Mouse (Mus musculus) embryonic stem cell, embryonic (primary cell): ENCODE data around the gene Gadd45b.

Experiments used
- CTCF ChIA-PET, 4 experiments: fragments of 300-600 bp in 2 of 4; fragments of 350-600 bp in 2 of 4; sonication (Branson Sonifier 250); formaldehyde crosslinking; loops; one replicate each; lab custom pipeline; 2022; ENCODE audit warnings: inconsistent platforms in 2 of 4; lab: Charles Lee
- POLR2A ChIA-PET, 4 experiments: fragments of 300-600 bp in 2 of 4; fragments of 350-600 bp in 2 of 4; sonication (Branson Sonifier 250); formaldehyde crosslinking; loops; one replicate each; lab custom pipeline; 2022; ENCODE audit warnings: antibody characterized with exemption in 4 of 4, inconsistent platforms in 1 of 4; lab: Charles Lee

Gadd45b gene

DNA sequence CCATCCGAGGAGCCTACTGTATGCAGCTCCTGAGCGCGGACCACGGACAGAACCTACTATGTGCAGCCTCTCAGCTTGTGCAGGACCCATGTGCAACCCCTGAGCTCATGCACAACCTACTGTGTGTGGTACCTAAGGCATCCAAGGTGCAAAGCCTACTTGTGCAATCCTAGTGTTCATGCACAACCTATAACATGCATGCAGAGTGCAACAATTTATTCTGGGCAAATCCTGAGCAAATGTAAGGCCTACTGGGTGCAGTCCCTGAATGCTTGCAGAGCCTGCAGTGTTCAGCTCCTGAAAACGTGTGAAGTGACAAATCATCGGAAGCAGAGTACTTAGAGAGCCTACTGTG, 6.9 kb downstream of the Gadd45b start:
- ChIA-PET CTCF (interaction anchor here (0.6 to 2.3 kb wide), 18 partner anchors 8 to 62 kb away, joined by 3 to 16 read pairs (median 4); partner anchors contain the start of gene Timm13 (in 1 of the 4)), POLR2A (interaction anchor here in 3 of 4 experiments (0.8 to 26.8 kb wide), 29 partner anchors 4 to 315 kb away, joined by 3 to 1108 read pairs (median 4); partner anchors contain the start of genes Gadd45b (in 2 of the 3), Csnk1g2 (in 1 of the 3), Eef2 (in 1 of the 3) and Lmnb2 (in 1 of the 3))

DNA sequence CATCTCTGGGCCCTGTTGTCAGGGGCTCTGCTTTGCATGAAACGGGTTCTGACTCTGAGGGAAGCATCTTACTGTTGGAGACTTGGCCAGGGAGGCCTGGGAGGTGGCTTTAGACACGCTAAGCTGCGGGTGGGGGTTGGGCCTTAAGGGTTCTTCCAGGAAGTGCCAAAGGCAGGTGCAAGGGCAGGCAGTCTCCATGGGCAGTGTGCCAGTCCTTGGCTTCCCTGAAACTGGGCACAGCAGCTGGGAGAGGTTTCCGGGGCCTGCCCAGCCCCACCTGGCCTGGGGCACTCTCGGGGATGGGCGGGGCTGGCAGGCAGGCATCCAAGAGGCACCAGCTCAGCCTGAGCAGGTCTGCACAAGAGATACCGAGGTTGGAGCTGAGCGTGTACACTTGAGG, 7.8 kb downstream of the Gadd45b start:
- ChIA-PET POLR2A (interaction anchor here (0.7 to 26.8 kb wide), 28 partner anchors 3 to 315 kb away, joined by 3 to 1108 read pairs (median 4); partner anchors contain the start of genes Gadd45b (in 4 of the 4), Amh (in 1 of the 4), Csnk1g2 (in 1 of the 4) and Eef2 (in 1 of the 4)), CTCF (interaction anchor here (0.6 to 2.3 kb wide), 10 partner anchors 8 to 53 kb away, joined by 3 to 16 read pairs (median 4); partner anchors contain the start of gene Gadd45b (in 2 of the 4))

DNA sequence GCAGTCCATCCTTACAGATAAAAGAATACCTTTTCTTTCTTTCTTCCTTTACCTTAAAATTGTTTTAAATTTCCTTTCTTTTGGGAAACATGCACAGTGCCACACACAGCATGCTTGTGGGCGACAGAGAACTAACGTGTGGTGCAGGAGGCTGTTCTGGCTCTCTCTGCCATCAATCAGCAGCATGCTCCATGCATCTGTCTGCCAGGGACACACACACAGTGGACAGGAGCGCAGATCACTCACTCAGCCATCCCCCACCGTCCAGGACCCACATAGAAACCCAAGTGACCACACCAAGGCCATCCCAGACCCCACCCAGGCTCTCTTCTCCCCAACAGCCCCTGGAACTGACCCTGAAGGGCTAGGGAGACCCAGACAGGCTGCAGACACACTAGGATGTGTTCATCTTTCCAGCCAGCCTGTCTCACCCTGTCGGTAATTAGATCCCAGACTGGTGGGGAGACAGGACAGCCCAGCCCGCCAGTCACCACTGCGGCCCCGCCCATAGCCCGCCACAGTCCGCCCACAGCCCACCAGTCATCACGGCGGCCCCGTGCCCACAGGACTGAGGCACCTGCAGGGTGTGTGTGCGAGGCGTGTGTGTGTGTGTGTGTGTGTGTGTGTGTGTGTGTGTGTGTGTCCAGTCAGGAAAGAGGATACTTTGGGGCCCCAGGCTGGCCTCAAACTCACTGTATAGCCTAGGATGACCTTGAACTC, 9.1 kb downstream of the Gadd45b start:
- ChIA-PET CTCF (interaction anchor here in 3 of 4 experiments (0.5 to 2.6 kb wide), 9 partner anchors 8 to 58 kb away, joined by 3 to 22 read pairs (median 7); partner anchors contain the start of gene Gadd45b (in 2 of the 3)), POLR2A (interaction anchor here in 3 of 4 experiments (0.7 to 26.8 kb wide), 26 partner anchors 8 to 462 kb away, joined by 3 to 1108 read pairs (median 7); partner anchors contain the start of genes Gadd45b (in 3 of the 3), Lmnb2 (in 2 of the 3), Ap3d1 (in 1 of the 3) and Slc39a3 (in 1 of the 3))

DNA sequence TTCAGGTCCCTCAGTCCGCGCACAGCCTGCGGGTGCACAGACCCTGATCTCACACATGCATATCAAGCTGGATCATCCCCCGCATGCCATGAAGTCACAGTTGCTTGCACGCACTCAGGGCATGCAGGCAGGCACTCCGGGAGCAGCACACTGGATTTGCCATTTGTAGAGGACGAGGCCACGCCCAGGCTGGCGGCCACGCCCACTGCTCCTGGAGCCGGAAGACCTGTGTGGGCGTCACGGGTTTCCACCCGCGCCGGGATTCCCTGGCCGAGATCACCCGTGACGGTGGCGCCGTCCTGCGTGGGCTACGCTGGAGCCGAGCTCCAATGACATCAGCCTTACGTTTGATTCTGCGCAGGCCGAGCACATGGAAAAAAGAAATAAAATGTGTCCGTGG, 9.8 kb downstream of the Gadd45b start:
- CTCF ChIA-PET: interaction anchor here (0.6 to 2.6 kb wide), 16 partner anchors 8 to 59 kb away, joined by 3 to 22 read pairs (median 5); partner anchors contain the start of genes Gadd45b (in 2 of the 4) and Timm13 (in 1 of the 4)
- POLR2A ChIA-PET: interaction anchor here (0.7 to 26.8 kb wide), 51 partner anchors 9 to 540 kb away, joined by 3 to 1108 read pairs (median 4); partner anchors contain the start of genes Gadd45b (in 4 of the 4), Ap3d1 (in 2 of the 4), Lmnb2 (in 2 of the 4) and Map2k2 (in 2 of the 4)

DNA sequence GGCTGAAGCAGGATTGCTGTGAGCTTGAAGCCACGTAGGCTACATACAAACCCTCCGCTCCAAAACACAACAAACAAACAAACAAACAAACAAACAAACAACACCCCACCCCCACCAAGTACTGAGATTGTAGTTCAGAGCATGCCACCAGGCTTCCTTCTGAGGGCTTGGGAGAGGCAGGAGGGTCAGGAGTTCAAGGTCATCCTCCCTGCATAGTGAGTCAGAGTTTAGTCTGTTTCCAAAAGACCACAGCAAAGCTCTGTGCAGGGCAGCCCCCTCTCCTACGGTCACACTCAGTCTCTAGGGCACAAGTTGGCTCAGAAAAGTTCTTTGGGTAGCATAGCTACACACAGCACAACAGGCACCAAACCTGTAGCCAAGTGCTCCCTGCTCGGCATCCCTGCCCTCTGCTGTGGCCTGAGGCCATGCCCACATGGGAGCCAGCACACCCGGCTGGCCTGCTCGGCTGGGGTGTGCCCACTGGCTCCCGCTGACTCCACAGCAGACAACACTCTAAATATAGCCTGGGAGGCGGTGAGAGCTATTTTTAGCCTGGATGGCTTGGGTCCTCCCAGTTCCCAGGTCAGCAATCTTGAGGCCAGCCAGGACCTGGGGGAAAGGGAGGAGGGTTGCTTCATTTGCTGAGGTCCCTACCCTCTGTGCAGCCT, 10.6 kb downstream of the Gadd45b start:
- POLR2A ChIA-PET: interaction anchor here (0.6 to 26.8 kb wide), 69 partner anchors 8 to 541 kb away, joined by 3 to 1108 read pairs (median 4); partner anchors contain the start of genes Gadd45b (in 4 of the 4), Map2k2 (in 3 of the 4), Ap3d1 (in 2 of the 4) and Lmnb2 (in 2 of the 4)
- CTCF ChIA-PET: interaction anchor here (0.5 to 2.6 kb wide), 19 partner anchors 9 to 352 kb away, joined by 3 to 22 read pairs (median 4); partner anchors contain the start of genes Gadd45b (in 2 of the 4), Sgta (in 1 of the 4) and Timm13 (in 1 of the 4)

DNA sequence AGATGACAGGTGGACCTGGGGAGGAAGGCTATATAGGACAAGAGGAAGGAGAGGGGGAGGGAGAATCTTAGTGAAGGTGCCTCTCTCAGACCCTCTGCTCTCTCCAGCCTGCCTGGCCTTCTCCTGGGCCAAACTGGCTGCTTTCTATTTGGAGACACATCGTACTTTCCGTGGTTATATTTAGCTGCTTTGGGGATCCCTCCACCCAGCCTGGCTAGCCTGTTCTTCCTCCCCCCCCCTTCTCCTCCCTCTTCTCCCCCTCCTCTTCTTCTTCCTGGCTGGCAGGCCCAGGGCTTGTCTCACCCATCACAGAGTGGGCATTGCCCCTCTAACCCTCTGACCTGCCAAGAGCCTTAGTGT, 11.1 kb downstream of the Gadd45b start:
- ChIA-PET POLR2A (interaction anchor here (0.6 to 26.8 kb wide), 46 partner anchors 9 to 524 kb away, joined by 3 to 1108 read pairs (median 5); partner anchors contain the start of genes Gadd45b (in 4 of the 4), Map2k2 (in 2 of the 4), Csnk1g2 (in 1 of the 4) and Lmnb2 (in 1 of the 4)), CTCF (interaction anchor here (0.6 to 2.6 kb wide), 15 partner anchors 9 to 141 kb away, joined by 3 to 22 read pairs (median 4); partner anchors contain the start of genes Gadd45b (in 2 of the 4) and Sgta (in 1 of the 4))

DNA sequence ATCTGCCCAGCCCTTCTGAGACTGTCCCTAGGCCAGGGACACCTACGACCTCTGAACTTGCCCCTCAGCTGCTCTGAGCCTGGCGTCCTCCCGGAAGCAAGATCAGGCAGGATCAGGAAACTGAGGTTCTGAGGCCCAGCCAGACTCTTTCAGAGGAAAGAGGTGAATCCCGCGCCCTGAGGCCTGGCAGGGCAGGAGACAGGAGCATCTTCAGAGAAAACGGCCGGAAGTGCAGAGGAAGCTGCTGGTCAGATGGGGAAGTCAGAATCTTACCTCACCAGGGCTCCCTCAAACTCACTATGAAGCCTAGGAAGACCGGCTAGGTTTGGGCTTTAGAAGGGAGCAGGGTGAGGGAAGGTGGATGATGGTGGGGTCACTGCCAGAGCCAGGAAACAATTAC, 13.0 kb downstream of the Gadd45b start:
- CTCF ChIA-PET: interaction anchor here (0.7 to 2.0 kb wide), 15 partner anchors 9 to 94 kb away, joined by 3 to 17 read pairs (median 4); partner anchors contain the start of gene Gadd45b (in 3 of the 4)
- POLR2A ChIA-PET: interaction anchor here in 3 of 4 experiments (0.6 to 26.8 kb wide), 21 partner anchors 11 to 543 kb away, joined by 3 to 1108 read pairs (median 4); partner anchors contain the start of genes Gadd45b (in 3 of the 3), Lmnb2 (in 1 of the 3) and Mbd3 (in 1 of the 3)

DNA sequence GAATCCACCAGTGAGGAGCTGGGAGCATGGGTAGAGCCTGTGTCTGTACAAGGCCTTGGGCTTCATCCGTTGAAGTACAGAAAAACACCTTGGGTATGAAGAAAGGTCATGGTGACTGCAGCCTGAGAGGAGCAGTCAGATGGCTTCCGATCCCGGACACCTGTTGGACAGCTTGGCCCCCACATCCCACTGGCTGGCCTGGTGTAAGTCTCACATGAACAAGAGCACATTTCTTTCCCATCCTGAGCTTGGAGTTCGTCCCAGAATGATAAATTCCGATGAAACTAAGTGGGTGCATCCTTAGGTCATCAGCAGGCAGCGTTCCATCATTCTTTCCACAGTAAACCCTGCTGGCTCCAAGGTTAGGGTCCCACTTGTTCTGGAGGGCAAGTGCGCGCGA, 13.8 kb downstream of the Gadd45b start:
- ChIA-PET POLR2A (interaction anchor here in 3 of 4 experiments (0.7 to 26.8 kb wide), 24 partner anchors 12 to 544 kb away, joined by 3 to 1108 read pairs (median 4); partner anchors contain the start of genes Gadd45b (in 3 of the 3), Lmnb2 (in 1 of the 3) and Mbd3 (in 1 of the 3)), CTCF (interaction anchor here (0.9 to 2.0 kb wide), 14 partner anchors 10 to 93 kb away, joined by 3 to 17 read pairs (median 4); partner anchors contain the start of gene Gadd45b (in 3 of the 4))

DNA sequence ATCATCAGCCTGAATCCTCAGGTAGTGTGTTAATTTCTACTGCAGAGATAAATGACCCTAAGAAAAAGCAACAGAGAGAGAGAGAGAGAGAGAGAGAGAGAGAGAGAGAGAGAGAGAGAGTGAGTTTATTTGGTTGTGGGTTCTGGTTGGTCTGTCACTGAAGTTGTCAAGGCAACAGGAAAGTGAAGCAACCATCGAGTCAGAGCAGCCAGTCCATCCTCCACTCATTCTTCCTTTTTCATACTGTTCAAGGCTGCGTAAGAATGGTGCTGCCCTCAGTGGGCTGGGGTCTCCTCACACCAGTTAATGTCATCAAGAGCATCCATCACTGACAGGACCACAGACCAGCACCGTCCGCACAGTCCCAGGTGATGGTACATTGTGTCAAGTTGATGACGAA, 14.4 kb downstream of the Gadd45b start:
- CTCF ChIA-PET: interaction anchor here in 3 of 4 experiments (0.6 to 2.0 kb wide), 8 partner anchors 12 to 93 kb away, joined by 3 to 17 read pairs (median 6); partner anchors contain the start of gene Gadd45b (in 1 of the 3)
- POLR2A ChIA-PET: interaction anchor here in 3 of 4 experiments (0.7 to 26.8 kb wide), 9 partner anchors 13 to 247 kb away, joined by 3 to 1108 read pairs (median 36); partner anchors contain the start of genes Gadd45b (in 3 of the 3) and Lmnb2 (in 1 of the 3)

DNA sequence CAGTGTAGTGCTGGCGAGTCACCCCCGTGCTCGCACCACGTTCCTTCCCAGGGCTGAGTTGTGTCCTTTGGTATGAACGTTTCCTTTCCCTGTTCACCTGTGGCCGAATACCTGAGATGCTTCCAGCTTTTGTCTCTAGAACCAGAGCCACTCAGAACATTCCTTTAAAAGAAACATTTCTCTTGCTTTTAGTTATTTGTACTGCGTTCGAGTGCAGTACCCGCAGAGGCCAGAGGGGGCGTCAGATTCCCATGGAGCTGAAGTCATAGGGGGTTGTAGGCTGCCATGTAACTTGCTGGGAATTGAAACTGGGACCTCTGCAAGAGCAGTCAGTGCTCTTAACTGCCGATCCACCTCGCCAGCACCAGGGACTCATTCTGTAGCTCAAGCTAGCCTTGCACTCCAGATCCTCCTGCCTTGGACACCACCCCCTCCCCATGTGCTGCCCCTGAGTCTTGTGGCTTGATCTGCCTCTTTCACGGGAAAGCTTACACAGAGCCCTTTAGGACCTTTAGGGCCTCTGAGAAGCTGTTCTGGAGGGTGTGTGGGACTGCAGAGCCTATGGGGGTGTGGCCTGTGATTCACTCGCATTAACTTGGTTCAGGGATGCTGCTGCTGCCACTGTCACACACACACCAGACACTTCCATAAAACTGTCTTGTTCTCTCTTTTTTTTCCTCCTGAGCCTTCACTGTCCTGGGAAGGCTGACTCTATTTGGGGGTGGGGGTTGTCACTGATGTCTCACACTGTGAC, 17.0 kb downstream of the Gadd45b start:
- ChIA-PET CTCF (interaction anchor here (0.6 to 5.0 kb wide), 57 partner anchors 9 to 606 kb away, joined by 3 to 49 read pairs (median 4); partner anchors contain the start of genes Gadd45b (in 3 of the 4), Cactin (in 1 of the 4), Gng7 (in 1 of the 4) and Lmnb2 (in 1 of the 4)), POLR2A (interaction anchor here (0.7 to 23.1 kb wide), 25 partner anchors 9 to 270 kb away, joined by 3 to 1108 read pairs (median 4); partner anchors contain the start of genes Gadd45b (in 4 of the 4), Lmnb2 (in 1 of the 4), Slc39a3 (in 1 of the 4) and Thop1 (in 1 of the 4))

DNA sequence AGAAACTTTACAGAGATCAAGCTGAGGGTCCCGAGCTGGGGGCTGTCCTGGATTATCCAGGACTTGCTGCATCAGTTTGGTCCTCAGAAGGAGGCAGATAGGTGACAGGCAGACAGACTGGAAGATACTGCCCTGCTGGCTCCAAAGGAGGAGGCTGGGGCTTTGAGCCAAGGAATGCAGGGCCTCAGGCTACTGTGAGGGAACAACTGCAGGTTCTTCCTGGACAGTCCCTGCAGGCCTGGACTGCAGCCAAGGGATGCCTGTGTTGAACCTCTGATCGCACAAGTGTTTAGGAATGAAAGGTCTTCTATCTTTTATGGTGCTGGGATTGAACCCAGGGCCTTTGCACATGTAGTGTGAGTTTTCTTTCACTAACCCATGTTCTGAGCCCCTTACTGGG, 17.9 kb downstream of the Gadd45b start:
- ChIA-PET CTCF (interaction anchor here (1.2 to 5.0 kb wide), 12 partner anchors 8 to 47 kb away, joined by 3 to 49 read pairs (median 8); partner anchors contain the start of gene Gadd45b (in 1 of the 4)), POLR2A (interaction anchor here in 3 of 4 experiments (1.1 to 23.1 kb wide), 9 partner anchors 13 to 70 kb away, joined by 3 to 1108 read pairs (median 40); partner anchors contain the start of genes Gadd45b (in 3 of the 3) and Lmnb2 (in 1 of the 3))

DNA sequence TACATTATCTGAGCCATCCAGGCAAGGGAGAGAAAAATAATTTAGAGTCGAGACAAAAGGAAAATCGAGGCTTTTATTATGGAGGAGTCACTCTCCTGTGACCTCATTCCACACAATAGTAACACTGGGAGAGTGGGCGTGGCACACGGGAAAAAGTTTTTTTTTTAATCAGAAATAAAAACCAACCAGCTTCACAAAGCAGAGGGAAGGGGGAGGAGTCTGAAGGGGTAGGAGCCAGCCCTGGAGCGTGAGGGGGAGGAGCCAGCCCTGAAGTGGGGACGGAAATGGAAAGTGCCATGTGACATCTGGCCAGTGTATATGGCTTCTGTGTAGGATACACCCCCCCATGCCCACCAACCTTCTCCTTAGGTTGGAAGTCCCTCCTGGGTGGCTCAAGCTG, 18.7 kb downstream of the Gadd45b start:
- CTCF ChIA-PET: interaction anchor here in 3 of 4 experiments (0.6 to 5.0 kb wide), 6 partner anchors 9 to 201 kb away, joined by 3 to 49 read pairs (median 5); partner anchors contain the start of gene Gadd45b (in 1 of the 3)

DNA sequence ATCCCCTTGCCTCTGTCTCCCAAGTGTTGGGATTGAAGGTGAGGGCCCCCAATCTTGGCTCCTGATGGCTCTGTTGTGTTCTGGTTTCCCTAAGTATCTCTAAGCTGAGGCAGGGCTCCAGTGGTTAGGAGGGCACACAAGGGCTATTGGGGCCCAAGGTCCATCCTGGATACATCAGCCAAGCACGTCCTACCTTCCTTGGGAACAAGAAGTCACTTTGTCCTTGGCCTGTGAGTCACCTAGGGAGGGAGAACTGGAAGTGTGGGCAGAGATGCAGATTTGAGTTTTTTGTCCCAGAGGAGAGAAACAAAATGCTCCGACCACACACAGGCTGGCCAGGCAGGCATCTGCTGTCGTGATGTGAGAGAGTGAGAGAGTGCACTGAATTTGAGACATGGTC, 19.2 kb downstream of the Gadd45b start:
- ChIA-PET CTCF (interaction anchor here in 3 of 4 experiments (0.6 to 5.0 kb wide), 8 partner anchors 9 to 201 kb away, joined by 3 to 49 read pairs (median 4); partner anchors contain the start of gene Gadd45b (in 1 of the 3)), POLR2A (interaction anchor here in 3 of 4 experiments (0.7 to 23.1 kb wide), 20 partner anchors 9 to 327 kb away, joined by 3 to 1108 read pairs (median 5); partner anchors contain the start of genes Gadd45b (in 3 of the 3) and Lmnb2 (in 2 of the 3))

More for the DNA sequence above, 18.7 kb downstream of the Gadd45b start:
- POLR2A ChIA-PET: interaction anchor here in 3 of 4 experiments (0.6 to 23.1 kb wide), 19 partner anchors 8 to 416 kb away, joined by 3 to 1108 read pairs (median 5); partner anchors contain the start of genes Gadd45b (in 3 of the 3) and Lmnb2 (in 2 of the 3)

DNA sequence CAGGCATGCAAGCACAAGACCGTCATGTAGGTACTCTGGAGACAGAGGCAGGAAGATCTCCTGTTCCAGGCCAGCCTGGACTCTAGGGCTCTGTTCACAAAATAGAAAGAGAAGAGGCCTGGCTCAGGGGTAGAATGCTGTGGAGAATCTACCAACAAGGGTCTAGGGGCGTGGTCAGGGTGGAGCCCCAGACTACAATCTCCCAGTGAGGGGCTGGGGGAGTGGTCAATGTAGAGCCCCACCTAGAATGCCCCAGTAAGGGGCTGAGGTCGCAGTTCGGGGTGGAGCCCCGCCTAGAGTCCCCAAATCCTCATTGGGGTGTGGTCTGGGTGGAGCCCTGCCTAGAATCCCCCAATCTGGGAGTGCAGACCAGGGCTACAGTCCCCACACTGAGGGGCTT, 20.4 kb downstream of the Gadd45b start:
- ChIA-PET POLR2A (interaction anchor here in 3 of 4 experiments (0.9 to 23.1 kb wide), 20 partner anchors 10 to 410 kb away, joined by 3 to 1108 read pairs (median 6); partner anchors contain the start of genes Gadd45b (in 3 of the 3), Lmnb2 (in 1 of the 3) and Map2k2 (in 1 of the 3)), CTCF (interaction anchor here in 2 of 4 experiments (1.5 to 5.0 kb wide), 5 partner anchors 10 to 45 kb away, joined by 4 to 49 read pairs (median 7); partner anchors contain the start of gene Gadd45b (in 1 of the 2))
